Mouse (Mus musculus): ENCODE measurements around the gene Kif26a. TPM values are rescaled to one million over a fixed set of nuclear protein-coding genes. Genes with fewer than 3 reads are reported as not detected.
A peak's percentile ranks its signal among the peaks of the same experiment; 100 is the strongest.

The Kif26a gene
- total and polyA plus RNA-seq, 2 experiments from 2014 or later: 2.8 to 26.0 TPM

DNA sequence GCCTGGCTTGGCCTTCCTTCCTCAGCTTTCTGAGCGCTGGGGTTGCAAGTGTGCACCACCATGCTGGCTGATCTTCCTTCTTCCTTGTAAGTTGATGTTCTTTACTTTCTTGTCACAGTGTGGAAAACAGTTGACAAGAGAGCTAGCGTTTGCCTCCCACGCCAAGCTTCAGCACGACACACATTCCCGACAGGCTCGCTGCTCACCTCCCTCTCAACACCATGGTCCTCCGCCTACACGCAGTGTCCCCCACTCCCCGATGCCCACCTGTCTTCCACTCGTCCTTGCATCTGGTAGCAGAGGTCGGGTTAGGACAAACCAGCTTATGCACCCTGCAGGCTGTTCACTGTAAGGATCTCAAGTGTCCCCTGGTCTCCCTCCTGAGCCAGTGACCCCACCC lies 41.1 kb upstream of the Kif26a start:
- H3K27ac ChIP-seq (ENCODE audit: low read depth): no peak overlapping the region

DNA sequence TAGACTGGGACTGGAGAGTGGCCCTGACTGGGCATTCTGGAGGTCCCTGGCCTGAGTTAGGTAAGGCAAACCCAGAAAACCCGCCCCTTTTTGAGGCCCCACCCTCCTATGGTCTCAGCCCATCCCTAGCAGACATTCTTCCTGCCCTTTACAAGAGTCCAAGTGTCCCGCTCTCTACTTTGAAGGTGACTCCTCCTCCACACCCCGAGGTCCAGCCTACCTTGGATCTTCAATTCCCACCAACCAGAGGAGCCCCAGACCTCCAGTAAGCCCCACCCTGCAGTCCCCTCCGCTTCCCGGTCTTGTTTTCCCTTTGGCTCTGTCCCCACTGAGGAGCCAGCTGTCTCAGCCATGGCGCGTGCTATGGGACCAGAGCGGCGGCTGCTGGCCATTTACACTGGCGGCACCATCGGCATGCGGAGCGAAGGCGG lies 39.5 kb upstream of the Kif26a start, which contains the start of gene Aspg:
TSS of gene Aspg (plus strand) at position 139 of the 431 bp plus-strand sequence.
- H3K4me3 ChIP-seq (ENCODE audit: low read depth, low read length): 0 out of 2 replicates have a peak within 1 kb of the TSS, but pooled peaks have one; percentile 3
- WGBS: 1% methylated on average over 14 of the region's 14 CpGs
- H3K27me3 ChIP-seq (ENCODE audit: control insufficient read depth, insufficient read depth, low read length): peaks cover 26% of the 10 kb centered on the region
- H3K9ac ChIP-seq (replicated peaks; ENCODE audit: low read depth, low read length): no peak within 1 kb of the TSS
- DNase-seq (ENCODE audit: low spot score) (peak; percentile 15), ATAC-seq (ENCODE audit: insufficient read depth, low read depth) (peak; percentile 58)
- no peaks in the 10 kb centered on the region for H3K9me3 ChIP-seq (replicated peaks; ENCODE audit: control insufficient read depth, low read length)
- no peak within 1 kb of the TSS for H3K27ac ChIP-seq (ENCODE audit: low read depth)
- H3K36me3 ChIP-seq (replicated peaks; ENCODE audit: control insufficient read depth, insufficient read depth, low read length): no peaks in the 10 kb centered on the region
- 0 out of 2 replicates have a peak, but pooled peaks cover 8% of the 10 kb centered on the region for H3K4me1 ChIP-seq (ENCODE audit: control insufficient read depth, insufficient read depth)
- TF ChIP-seq CTCF (IDR thresholded peaks at IDR 0.05; ENCODE audit: low read depth): no peak
- peak within 1 kb of the TSS; percentile 33; the same call in 1 of the 2 replicates for H3K4me2 ChIP-seq (ENCODE audit: low read depth, low read length)

More for the DNA sequence above, 41.1 kb upstream of the Kif26a start:
- Histone ChIP-seq H3K4me3 (ENCODE audit: low read depth, low read length) (no peak overlapping the region), H3K36me3 (replicated peaks; ENCODE audit: control insufficient read depth, insufficient read depth, low read length) (no peaks in the 10 kb centered on the region), H3K4me1 (ENCODE audit: control insufficient read depth, insufficient read depth) (0 out of 2 replicates have a peak, but pooled peaks cover 8% of the 10 kb centered on the region), H3K9ac (replicated peaks; ENCODE audit: low read depth, low read length) (no peak overlapping the region), H3K9me3 (replicated peaks; ENCODE audit: control insufficient read depth, low read length) (no peaks in the 10 kb centered on the region), H3K27me3 (ENCODE audit: control insufficient read depth, insufficient read depth, low read length) (peaks cover 26% of the 10 kb centered on the region), H3K4me2 (ENCODE audit: low read depth, low read length) (no peak overlapping the region)
- DNase-seq (ENCODE audit: low spot score) (no peak), ATAC-seq (ENCODE audit: insufficient read depth, low read depth) (no peak)
- no peak for TF ChIP-seq CTCF (IDR thresholded peaks at IDR 0.05; ENCODE audit: low read depth)
- TF ChIP-seq EP300 (IDR thresholded peaks at IDR 0.05; ENCODE audit: low read depth): no peak
- WGBS: 82% methylated on average over 11 of the region's 11 CpGs

DNA sequence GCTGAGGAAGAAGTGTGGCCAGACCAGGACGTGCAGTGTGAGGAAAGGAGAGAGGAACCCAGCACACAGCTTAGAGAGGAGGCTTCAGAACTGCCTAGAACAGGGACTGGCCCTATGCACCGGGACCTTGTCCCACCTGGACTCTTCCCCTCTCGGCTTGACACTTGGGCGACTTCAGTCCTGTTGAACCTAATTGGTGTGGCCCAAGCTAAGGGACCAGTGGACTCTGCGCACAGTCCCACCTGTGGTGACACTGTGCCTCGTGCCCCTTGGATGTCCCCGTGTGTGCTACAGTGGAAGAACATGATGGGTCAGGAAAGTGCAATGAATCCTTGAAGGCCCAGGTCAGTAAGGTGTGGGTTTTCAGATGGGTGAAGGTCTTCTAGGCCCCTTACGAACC lies 38.3 kb upstream of the Kif26a start:
- TF ChIP-seq CTCF (IDR thresholded peaks at IDR 0.05; ENCODE audit: low read depth) (no peak), EP300 (IDR thresholded peaks at IDR 0.05; ENCODE audit: low read depth) (no peak)
- no peak overlapping the region for H3K9ac ChIP-seq (replicated peaks; ENCODE audit: low read depth, low read length)
- 82% methylated on average over 8 of the region's 8 CpGs for WGBS
- H3K4me2 ChIP-seq (ENCODE audit: low read depth, low read length): no peak overlapping the region
- no peak overlapping the region for H3K27ac ChIP-seq (ENCODE audit: low read depth)
- 0 out of 2 replicates have a peak, but pooled peaks cover 8% of the 10 kb centered on the region for H3K4me1 ChIP-seq (ENCODE audit: control insufficient read depth, insufficient read depth)
- DNase-seq (ENCODE audit: low spot score) (no peak), ATAC-seq (ENCODE audit: insufficient read depth, low read depth) (no peak)
- H3K4me3 ChIP-seq (ENCODE audit: low read depth, low read length): no peak overlapping the region
- H3K27me3 ChIP-seq (ENCODE audit: control insufficient read depth, insufficient read depth, low read length): peaks cover 31% of the 10 kb centered on the region
- H3K9me3 ChIP-seq (replicated peaks; ENCODE audit: control insufficient read depth, low read length): no peaks in the 10 kb centered on the region
- H3K36me3 ChIP-seq (replicated peaks; ENCODE audit: control insufficient read depth, insufficient read depth, low read length): no peaks in the 10 kb centered on the region

DNA sequence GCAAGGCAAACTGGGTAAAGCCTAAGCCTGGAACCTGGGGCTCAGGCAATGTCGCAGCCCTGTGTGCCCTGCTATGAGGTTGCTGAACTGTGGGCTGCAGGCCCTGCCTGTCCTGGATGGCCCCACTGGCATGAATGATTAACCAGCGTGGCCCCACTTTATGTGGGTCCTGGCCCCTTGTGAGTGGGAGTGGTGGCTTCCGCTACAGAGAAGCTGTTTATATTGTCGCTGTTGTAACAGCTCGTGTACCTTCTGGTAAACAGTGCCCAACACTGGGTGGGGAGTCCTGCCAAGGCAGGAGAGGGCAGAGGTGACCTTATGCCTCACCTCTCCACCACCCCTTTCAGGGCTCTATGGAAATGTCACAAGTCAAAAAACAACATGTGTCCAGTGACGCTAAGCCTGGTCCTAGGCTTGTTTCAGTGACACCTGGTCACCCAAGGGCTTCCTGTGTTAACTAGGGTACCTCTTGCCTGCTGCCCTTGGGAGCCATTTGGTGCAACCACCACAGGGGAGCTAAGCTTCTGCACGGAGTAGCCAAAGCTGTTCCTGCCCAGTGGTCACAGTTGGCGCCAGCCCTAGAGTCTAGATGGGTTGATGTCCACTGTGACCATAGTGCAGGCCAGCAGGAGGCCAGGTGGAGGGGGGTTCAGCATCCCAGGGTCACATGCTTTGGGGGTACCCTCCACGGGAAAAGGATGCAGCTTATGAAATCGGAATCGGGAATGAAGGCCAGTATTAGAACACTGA lies 37.1 kb upstream of the Kif26a start:
- DNase-seq (ENCODE audit: low spot score): no peak
- no peaks in the 10 kb centered on the region for H3K36me3 ChIP-seq (replicated peaks; ENCODE audit: control insufficient read depth, insufficient read depth, low read length)
- H3K27me3 ChIP-seq (ENCODE audit: control insufficient read depth, insufficient read depth, low read length): peaks cover 39% of the 10 kb centered on the region
- TF ChIP-seq CTCF (IDR thresholded peaks at IDR 0.05; ENCODE audit: low read depth) (no peak), EP300 (IDR thresholded peaks at IDR 0.05; ENCODE audit: low read depth) (no peak)
- no peak overlapping the region for H3K9ac ChIP-seq (replicated peaks; ENCODE audit: low read depth, low read length)
- H3K9me3 ChIP-seq (replicated peaks; ENCODE audit: control insufficient read depth, low read length): no peaks in the 10 kb centered on the region
- no peak overlapping the region for H3K4me2 ChIP-seq (ENCODE audit: low read depth, low read length)
- H3K4me3 ChIP-seq (ENCODE audit: low read depth, low read length): no peak overlapping the region
- WGBS: 76% methylated on average over 11 of the region's 11 CpGs
- H3K4me1 ChIP-seq (ENCODE audit: control insufficient read depth, insufficient read depth): 0 out of 2 replicates have a peak, but pooled peaks cover 8% of the 10 kb centered on the region
- H3K27ac ChIP-seq (ENCODE audit: low read depth): no peak overlapping the region
- no peak for ATAC-seq (ENCODE audit: insufficient read depth, low read depth)

DNA sequence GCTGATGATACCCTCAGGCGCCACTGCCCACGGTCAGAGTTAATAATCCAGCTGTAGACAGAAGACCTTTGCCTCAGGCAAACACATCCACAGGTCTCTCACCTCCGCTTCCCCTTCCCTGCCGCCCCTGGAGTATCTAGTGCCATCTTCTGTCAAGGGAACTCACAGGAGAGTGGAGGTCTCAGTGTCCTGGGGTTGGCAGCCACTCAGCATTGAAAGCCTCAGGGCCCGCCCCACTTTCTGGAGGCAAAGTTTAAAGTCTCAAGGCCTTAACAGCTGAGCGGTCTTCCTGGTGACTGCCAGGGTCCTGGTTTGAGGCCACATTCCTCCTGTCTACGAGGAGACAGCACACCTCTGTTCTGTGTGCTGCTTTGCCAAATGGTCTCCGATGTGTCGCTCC lies 36.3 kb upstream of the Kif26a start:
- TF ChIP-seq CTCF (IDR thresholded peaks at IDR 0.05; ENCODE audit: low read depth) (no peak), EP300 (IDR thresholded peaks at IDR 0.05; ENCODE audit: low read depth) (no peak)
- 0 out of 2 replicates have a peak, but pooled peaks cover 8% of the 10 kb centered on the region for H3K4me1 ChIP-seq (ENCODE audit: control insufficient read depth, insufficient read depth)
- no peak overlapping the region for H3K4me3 ChIP-seq (ENCODE audit: low read depth, low read length)
- no peaks in the 10 kb centered on the region for H3K36me3 ChIP-seq (replicated peaks; ENCODE audit: control insufficient read depth, insufficient read depth, low read length)
- no peak overlapping the region for H3K27ac ChIP-seq (ENCODE audit: low read depth)
- peaks cover 44% of the 10 kb centered on the region for H3K27me3 ChIP-seq (ENCODE audit: control insufficient read depth, insufficient read depth, low read length)
- DNase-seq (ENCODE audit: low spot score) (no peak), ATAC-seq (ENCODE audit: insufficient read depth, low read depth) (no peak)
- no peak overlapping the region for H3K9ac ChIP-seq (replicated peaks; ENCODE audit: low read depth, low read length)
- WGBS: 73% methylated on average over 9 of the region's 9 CpGs
- no peaks in the 10 kb centered on the region for H3K9me3 ChIP-seq (replicated peaks; ENCODE audit: control insufficient read depth, low read length)
- H3K4me2 ChIP-seq (ENCODE audit: low read depth, low read length): no peak overlapping the region
